Mouse (Mus musculus) stomach, postnatal 0 days (tissue): ENCODE measurements around the gene Znrd1.

Experiments
- CTCF ChIP-seq: IDR thresholded peaks from 2 replicates; pipeline ENCODE4 v1.5.1; 2016; ENCODE audit warnings: antibody characterized with exemption, low read depth, mild to moderate bottlenecking, moderate library complexity
- EP300 ChIP-seq: optimal IDR thresholded peaks from 2 replicates; pipeline ENCODE3; 2016; ENCODE audit warnings: antibody characterized with exemption

DNA sequence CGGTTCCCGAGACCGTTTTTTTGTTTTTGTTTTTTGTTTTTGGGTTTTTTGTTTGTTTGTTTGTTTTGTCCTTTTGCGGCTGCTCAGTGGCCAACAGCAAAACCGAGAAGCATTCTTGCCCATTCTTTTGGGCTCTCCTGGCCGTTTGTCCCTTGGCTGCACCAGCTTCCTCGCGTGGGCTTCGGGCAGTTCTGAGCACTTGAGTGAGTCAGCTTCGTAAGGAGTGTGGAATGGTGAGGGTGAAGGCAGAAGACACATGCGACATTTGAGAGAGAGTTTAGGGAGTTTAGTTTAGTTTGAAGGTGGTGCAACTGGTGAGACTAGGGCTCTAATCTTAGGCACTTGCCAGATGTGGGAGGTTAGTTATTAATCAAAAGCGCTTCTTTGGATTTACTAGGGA, 525 bp upstream of the Znrd1 start:
- TF ChIP-seq CTCF: no peak
- no peak for TF ChIP-seq EP300
